Mouse (Mus musculus) intestine, embryonic 15.5 days (tissue): ENCODE measurements around the gene Clca3a1. TPM values are rescaled to one million over a fixed set of nuclear protein-coding genes. Genes with fewer than 3 reads are reported as not detected.
"Not testable (repeated sequence)": the region's sequence is repeated elsewhere in the genome, so short reads cannot be mapped to it uniquely, and the experiment has no call there.

ENCODE experiments used
- ATAC-seq: fragments of 200-750 bp; cut with Nextera tagmentation; 2 replicates; pipeline ENCODE4 v1.8.0; 2017; ENCODE audit warnings: moderate TSS enrichment, moderate library complexity
- H3K27ac ChIP-seq: fragments of 300-500 bp; sonication (generic); 2 replicates; pipeline ENCODE4 v1.5.1; 2015; ENCODE audit warnings: mild to moderate bottlenecking, inconsistent platforms
- H3K27me3 ChIP-seq: fragments of 300-500 bp; sonication (generic); replicated peaks from 2 replicates; pipeline ENCODE4 v1.6.1; 2015; ENCODE audit warnings: inconsistent platforms
- H3K36me3 ChIP-seq: fragments of 300-500 bp; sonication (generic); 2 replicates; pipeline ENCODE4 v1.6.1; 2015; ENCODE audit warnings: inconsistent platforms
- H3K4me1 ChIP-seq: fragments of 300-500 bp; sonication (generic); replicated peaks from 2 replicates; pipeline ENCODE4 v1.6.1; 2015; ENCODE audit warnings: inconsistent platforms
- H3K4me2 ChIP-seq: fragments of 300-500 bp; sonication (generic); replicated peaks from 2 replicates; pipeline ENCODE4 v1.6.1; 2015; ENCODE audit warnings: mild to moderate bottlenecking, inconsistent platforms
- H3K4me3 ChIP-seq: fragments of 300-500 bp; sonication (generic); replicated peaks from 2 replicates; pipeline ENCODE4 v1.5.1; 2015; ENCODE audit warnings: inconsistent platforms
- H3K9ac ChIP-seq: fragments of 300-500 bp; sonication (generic); 2 replicates; pipeline ENCODE4 v1.6.1; 2015; ENCODE audit warnings: inconsistent platforms
- H3K9me3 ChIP-seq: fragments of 300-500 bp; sonication (generic); 2 replicates; pipeline ENCODE4 v1.6.1; 2016; ENCODE audit warnings: inconsistent platforms
- WGBS: fragments of 180-500 bp; shearing (Covaris S2); methylation state at CpG from one replicate; pipeline ENCODE4 v1.1.7; 2015; 5-methylcytosine and 5-hydroxymethylcytosine counted together
- polyA plus RNA-seq: library from polyadenylated mRNA; unstranded; fragments of >200 nt; fragmentation: Nextera tagmentation; extraction: Ambion mirVana; gene quantifications from 2 replicates; pipeline ENCODE4 v1.2.1, GENCODE M21; 2015

The Clca3a1 gene
- 5.7 and 7.9 TPM in 2 replicates for polyA plus RNA-seq

GRCm38 (mm10) chr3:144760592-144761309 is at the start of gene Clca3a1:
Clca3a1 (minus strand) TSS chr3:144760977.
- H3K9me3 ChIP-seq, result no peaks in the 10 kb centered on the region
- WGBS, result 23% methylated on average over 11 of the region's 11 CpGs
- peak within 1 kb of the TSS; percentile 40 for H3K4me2 ChIP-seq
- no peak within 1 kb of the TSS for H3K4me3 ChIP-seq
- H3K36me3 ChIP-seq, result no peaks in the 10 kb centered on the region
- H3K27me3 ChIP-seq, result no peaks in the 10 kb centered on the region
- H3K9ac ChIP-seq, result no peak within 1 kb of the TSS
- ATAC-seq, result peak; percentile 92
- peak within 1 kb of the TSS; percentile 46; the same call in 1 of the 2 replicates for H3K27ac ChIP-seq
- H3K4me1 ChIP-seq, result no peaks in the 10 kb centered on the region; the same call in 1 of the 2 replicates

- not testable (repeated sequence) for H3K27me3 ChIP-seq, H3K9ac ChIP-seq, H3K4me2 ChIP-seq, H3K36me3 ChIP-seq, H3K27ac ChIP-seq, ATAC-seq, H3K4me3 ChIP-seq, H3K4me1 ChIP-seq, H3K9me3 ChIP-seq
- 78% methylated on average over 16 of the region's 17 CpGs for WGBS
Measured at GRCm38 (mm10) chr3:144808153-144808925, 47.6 kb upstream of the Clca3a1 start.

- ATAC-seq, H3K4me1 ChIP-seq, H3K36me3 ChIP-seq, H3K4me2 ChIP-seq, H3K27ac ChIP-seq, H3K9ac ChIP-seq, H3K27me3 ChIP-seq, H3K4me3 ChIP-seq, H3K9me3 ChIP-seq: not testable (repeated sequence)
- WGBS, result 66% methylated on average over 2 of the region's 2 CpGs
Measured at GRCm38 (mm10) chr3:144806626-144807025, 45.8 kb upstream of the Clca3a1 start.

- Histone ChIP-seq H3K36me3 (no peaks in the 10 kb centered on the region), H3K27ac (no peak overlapping the region), H3K27me3 (no peaks in the 10 kb centered on the region), H3K4me2 (no peak overlapping the region), H3K4me3 (no peak overlapping the region), H3K9me3 (no peaks in the 10 kb centered on the region), H3K9ac (no peak overlapping the region), H3K4me1 (no peaks in the 10 kb centered on the region)
- no peak for ATAC-seq
- WGBS, result 29% methylated on average over 8 of the region's 8 CpGs
Measured at GRCm38 (mm10) chr3:144801861-144802260, 41.1 kb upstream of the Clca3a1 start.

GRCm38 (mm10) chr3:144785181-144786148 is 24.7 kb upstream of the Clca3a1 start:
- H3K4me3 ChIP-seq, result no peak overlapping the region
- no peaks in the 10 kb centered on the region for H3K9me3 ChIP-seq
- no peak for ATAC-seq
- no peaks in the 10 kb centered on the region for H3K4me1 ChIP-seq
- no peaks in the 10 kb centered on the region for H3K36me3 ChIP-seq
- H3K27ac ChIP-seq, result no peak overlapping the region
- H3K9ac ChIP-seq, result no peak overlapping the region
- no peaks in the 10 kb centered on the region for H3K27me3 ChIP-seq
- no peak overlapping the region for H3K4me2 ChIP-seq
- 68% methylated on average over 11 of the region's 11 CpGs for WGBS

GRCm38 (mm10) chr3:144765161-144765560 is 4.4 kb upstream of the Clca3a1 start:
- H3K27ac ChIP-seq, result no peak overlapping the region
- no peak overlapping the region for H3K9ac ChIP-seq
- no peaks in the 10 kb centered on the region; the same call in 1 of the 2 replicates for H3K4me1 ChIP-seq
- H3K4me2 ChIP-seq, result no peak overlapping the region
- no peaks in the 10 kb centered on the region for H3K9me3 ChIP-seq
- ATAC-seq, result no peak
- no peak overlapping the region for H3K4me3 ChIP-seq
- H3K27me3 ChIP-seq, result no peaks in the 10 kb centered on the region
- H3K36me3 ChIP-seq, result no peaks in the 10 kb centered on the region
- 87% methylated on average over 4 of the region's 4 CpGs for WGBS

- 17% methylated on average over 6 of the region's 6 CpGs for WGBS
- ATAC-seq, result peak; percentile 70
- H3K9me3 ChIP-seq, result no peaks in the 10 kb centered on the region
- H3K4me3 ChIP-seq, result no peak overlapping the region
- H3K27me3 ChIP-seq, result no peaks in the 10 kb centered on the region
- peak overlapping the region; percentile 46; the same call in 1 of the 2 replicates for H3K27ac ChIP-seq
- H3K9ac ChIP-seq, result no peak overlapping the region
- no peaks in the 10 kb centered on the region for H3K36me3 ChIP-seq
- H3K4me1 ChIP-seq, result no peaks in the 10 kb centered on the region; the same call in 1 of the 2 replicates
- H3K4me2 ChIP-seq, result peak overlapping the region; percentile 40
Measured at GRCm38 (mm10) chr3:144761454-144761853, 677 bp upstream of the Clca3a1 start.

- Histone ChIP-seq H3K27ac (no peak overlapping the region), H3K9ac (no peak overlapping the region), H3K27me3 (no peaks in the 10 kb centered on the region), H3K9me3 (no peaks in the 10 kb centered on the region), H3K4me1 (no peaks in the 10 kb centered on the region; the same call in 1 of the 2 replicates), H3K4me3 (no peak overlapping the region), H3K36me3 (no peaks in the 10 kb centered on the region), H3K4me2 (no peak overlapping the region)
- WGBS, result 48% methylated on average over 3 of the region's 3 CpGs
- 0 out of 2 replicates have a peak, but pooled peaks have one; percentile 7 for ATAC-seq
Measured at GRCm38 (mm10) chr3:144759719-144760118, 1.1 kb downstream of the Clca3a1 start.

- not testable (repeated sequence) for H3K9ac ChIP-seq, H3K4me1 ChIP-seq, H3K4me2 ChIP-seq, ATAC-seq, H3K27me3 ChIP-seq, H3K9me3 ChIP-seq, H3K36me3 ChIP-seq, H3K4me3 ChIP-seq, H3K27ac ChIP-seq
- 89% methylated on average over 8 of the region's 8 CpGs for WGBS
Measured at GRCm38 (mm10) chr3:144756103-144756502, 4.7 kb downstream of the Clca3a1 start.

GRCm38 (mm10) chr3:144753120-144753519 is 7.7 kb downstream of the Clca3a1 start:
- 7% methylated on average over 2 of the region's 2 CpGs for WGBS
- ATAC-seq, result peak; percentile 49; the same call in 1 of the 2 replicates
- no peak overlapping the region for H3K4me3 ChIP-seq
- H3K27me3 ChIP-seq, result no peaks in the 10 kb centered on the region
- H3K27ac ChIP-seq, result no peak overlapping the region
- H3K4me2 ChIP-seq, result no peak overlapping the region
- no peaks in the 10 kb centered on the region for H3K9me3 ChIP-seq
- H3K9ac ChIP-seq, result no peak overlapping the region
- H3K36me3 ChIP-seq, result no peaks in the 10 kb centered on the region
- H3K4me1 ChIP-seq, result no peaks in the 10 kb centered on the region

- not testable (repeated sequence) for H3K9me3 ChIP-seq, H3K9ac ChIP-seq, H3K36me3 ChIP-seq, H3K4me3 ChIP-seq, H3K27ac ChIP-seq, H3K4me2 ChIP-seq, ATAC-seq, H3K27me3 ChIP-seq, H3K4me1 ChIP-seq
- WGBS, result 74% methylated on average over 20 of the region's 21 CpGs
Measured at GRCm38 (mm10) chr3:144749062-144749963, 11.5 kb downstream of the Clca3a1 start.
